Mouse (Mus musculus) midbrain, embryonic 14.5 days (tissue): Measurements from ENCODE around the gene F830045P16Rik. TPM values are rescaled to one million over a fixed set of nuclear protein-coding genes. Genes with fewer than 3 reads are reported as not detected.

ENCODE experiments used
- ATAC-seq: fragments of 200-750 bp; cut with Nextera tagmentation; 2 replicates; pipeline ENCODE4 v1.8.0; 2017; ENCODE audit warnings: moderate number of reproducible peaks, moderate library complexity; ENCODE audit not compliant: low FRiP score, low TSS enrichment
- DNase-seq: peaks from one replicate; pipeline ENCODE4 v3.0.0-alpha.2; 2015
- H3K27ac ChIP-seq: fragments of 300-500 bp; sonication (generic); replicated peaks from 2 replicates; pipeline ENCODE4 v1.5.1; 2014; ENCODE audit warnings: mild to moderate bottlenecking, low read depth, low read length, moderate library complexity
- H3K27me3 ChIP-seq: fragments of 300-500 bp; sonication (generic); 2 replicates; pipeline ENCODE4 v1.6.1; 2014; ENCODE audit warnings: low read length, control low read depth, mixed read lengths; ENCODE audit not compliant: control insufficient read depth, insufficient read depth
- H3K36me3 ChIP-seq: fragments of 300-500 bp; sonication (generic); 2 replicates; pipeline ENCODE4 v1.6.1; 2014; ENCODE audit warnings: low read length, control low read depth; ENCODE audit not compliant: control insufficient read depth, insufficient read depth
- H3K4me1 ChIP-seq: fragments of 300-500 bp; sonication (generic); 2 replicates; pipeline ENCODE4 v1.6.1; 2014; ENCODE audit warnings: mild to moderate bottlenecking, antibody characterized with exemption, low read length, control low read depth; ENCODE audit not compliant: control insufficient read depth, insufficient read depth
- H3K4me2 ChIP-seq: fragments of 300-500 bp; sonication (generic); 2 replicates; pipeline ENCODE4 v1.6.1; 2014; ENCODE audit warnings: mild to moderate bottlenecking, low read length, moderate library complexity
- H3K4me3 ChIP-seq: fragments of 300-500 bp; sonication (generic); replicated peaks from 2 replicates; pipeline ENCODE4 v1.5.1; 2014; ENCODE audit warnings: low read depth, low read length
- H3K9ac ChIP-seq: fragments of 300-500 bp; sonication (generic); replicated peaks from 2 replicates; pipeline ENCODE4 v1.6.1; 2014; ENCODE audit warnings: mild to moderate bottlenecking, low read length, moderate library complexity
- H3K9me3 ChIP-seq: fragments of 300-500 bp; sonication (generic); 2 replicates; pipeline ENCODE4 v1.6.1; 2016; ENCODE audit warnings: low read length, control low read depth, mixed read lengths; ENCODE audit not compliant: control insufficient read depth
- WGBS: fragments of 180-500 bp; shearing (Covaris S2); extraction: QIAGEN DNeasy Blood & Tissue Kit; methylation state at CpG from one replicate; pipeline ENCODE4 v1.1.7; 2014; 5-methylcytosine and 5-hydroxymethylcytosine counted together
- polyA plus RNA-seq: library from polyadenylated mRNA; unstranded; fragments of >200 nt; fragmentation: Nextera tagmentation; extraction: Ambion mirVana; gene quantifications from 2 replicates; pipeline ENCODE4 v1.2.1, GENCODE M21; 2014

The F830045P16Rik gene
- polyA plus RNA-seq, 1 experiment from 2014 or later: not detected

DNA sequence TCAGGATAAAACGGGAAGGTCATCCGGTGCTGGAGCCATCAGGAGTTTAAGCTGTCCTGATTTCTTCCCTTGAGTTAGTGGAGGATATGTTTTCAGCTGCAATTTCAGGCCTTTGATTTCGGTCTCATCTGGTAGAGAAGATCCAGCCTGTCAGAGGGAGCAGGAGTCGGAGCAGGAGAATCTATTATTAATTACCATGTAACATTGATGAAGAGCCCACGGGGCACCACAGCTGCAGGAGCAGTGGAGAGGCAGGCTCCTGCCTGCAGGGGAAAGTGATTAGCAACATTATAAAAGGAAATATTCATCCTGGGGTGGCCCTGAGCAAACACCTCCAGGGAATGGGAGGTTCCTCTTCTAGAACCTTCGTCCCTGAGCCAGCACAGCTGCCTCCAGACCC, 19.7 kb upstream of the F830045P16Rik start:
- 61% methylated on average over 6 of the region's 6 CpGs for WGBS
- no peak overlapping the region for H3K9ac ChIP-seq
- no peaks in the 10 kb centered on the region for H3K27me3 ChIP-seq
- 0 out of 2 replicates have a peak, but pooled peaks cover 7% of the 10 kb centered on the region for H3K4me1 ChIP-seq
- H3K4me3 ChIP-seq: no peak overlapping the region
- no peaks in the 10 kb centered on the region for H3K9me3 ChIP-seq
- DNase-seq (no peak), ATAC-seq (no peak)
- H3K36me3 ChIP-seq: no peaks in the 10 kb centered on the region
- H3K4me2 ChIP-seq: no peak overlapping the region
- peak overlapping the region; percentile 32; the same call in 1 of the 2 replicates for H3K27ac ChIP-seq

GRCm38 (mm10) chr2:129550781-129551180, 14.4 kb upstream of the F830045P16Rik start:
- Histone ChIP-seq H3K9ac (no peak overlapping the region), H3K4me3 (no peak overlapping the region), H3K27me3 (no peaks in the 10 kb centered on the region), H3K9me3 (no peaks in the 10 kb centered on the region), H3K36me3 (no peaks in the 10 kb centered on the region), H3K4me2 (no peak overlapping the region), H3K27ac (no peak overlapping the region), H3K4me1 (0 out of 2 replicates have a peak, but pooled peaks cover 2% of the 10 kb centered on the region)
- DNase-seq: no peak
- ATAC-seq: no peak
- 65% methylated on average over 2 of the region's 2 CpGs for WGBS

DNA sequence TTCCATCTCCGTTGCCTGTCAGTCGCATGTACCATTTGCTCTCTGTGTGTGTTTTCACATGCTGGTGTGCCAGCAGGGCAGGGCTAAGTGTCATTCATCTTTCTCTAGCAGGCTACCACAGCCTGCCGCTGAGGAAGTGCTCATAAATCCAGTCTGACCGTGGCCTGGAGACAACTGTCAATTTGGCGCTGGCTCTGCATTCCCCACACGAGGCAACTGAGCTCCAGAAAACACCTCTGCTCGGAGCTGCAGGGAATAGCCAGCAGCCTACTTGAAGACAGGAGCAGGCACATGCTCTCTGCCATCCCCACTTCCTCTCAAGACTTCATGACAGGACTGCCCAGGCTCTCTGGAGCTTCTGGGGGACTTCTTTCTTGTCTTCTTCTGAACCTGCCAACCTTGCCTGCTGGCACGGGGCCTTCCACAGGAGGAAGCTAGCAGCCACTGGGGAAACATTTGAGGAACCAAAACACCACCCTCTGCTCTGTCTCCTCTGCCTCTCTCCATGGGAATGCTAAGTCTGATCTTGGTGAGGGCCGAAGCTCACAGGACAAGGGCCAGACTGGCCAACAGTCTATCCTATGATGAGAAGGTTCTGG, 13.2 kb upstream of the F830045P16Rik start:
- H3K27me3 ChIP-seq: no peaks in the 10 kb centered on the region
- no peak overlapping the region for H3K27ac ChIP-seq
- no peak for DNase-seq
- H3K4me3 ChIP-seq: no peak overlapping the region
- WGBS: 74% methylated on average over 9 of the region's 9 CpGs
- H3K4me2 ChIP-seq: no peak overlapping the region
- no peak for ATAC-seq
- H3K9me3 ChIP-seq: no peaks in the 10 kb centered on the region
- H3K9ac ChIP-seq: no peak overlapping the region
- H3K4me1 ChIP-seq: no peaks in the 10 kb centered on the region
- H3K36me3 ChIP-seq: no peaks in the 10 kb centered on the region

DNA sequence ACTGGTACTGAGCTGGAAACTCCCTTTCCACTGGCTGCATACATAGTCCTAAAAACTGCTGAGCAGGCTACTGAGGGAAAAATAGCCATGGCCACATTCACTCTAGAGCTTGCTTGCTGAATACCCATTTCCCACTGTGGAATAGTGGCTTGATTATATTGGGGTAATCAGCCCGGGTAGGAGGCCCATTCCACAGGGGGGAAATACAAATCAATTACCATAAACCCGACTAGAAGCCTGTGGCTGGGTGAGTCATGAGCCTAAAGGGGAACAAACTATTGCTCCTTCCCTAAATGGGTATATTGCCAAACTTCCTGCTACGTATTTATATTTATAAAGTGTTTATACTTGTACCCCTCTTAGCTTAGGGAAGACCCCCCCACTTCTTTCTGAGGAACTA, 10.4 kb upstream of the F830045P16Rik start:
- Histone ChIP-seq H3K4me1 (no peaks in the 10 kb centered on the region), H3K9me3 (no peaks in the 10 kb centered on the region)
- no peak for ATAC-seq

GRCm38 (mm10) chr2:129545596-129545995, 9.2 kb upstream of the F830045P16Rik start:
- ATAC-seq (no peak), DNase-seq (no peak)
- no peak overlapping the region for H3K27ac ChIP-seq
- no peak overlapping the region for H3K9ac ChIP-seq
- H3K27me3 ChIP-seq: no peaks in the 10 kb centered on the region
- no peaks in the 10 kb centered on the region for H3K36me3 ChIP-seq
- 84% methylated on average over 7 of the region's 7 CpGs for WGBS
- no peak overlapping the region for H3K4me2 ChIP-seq
- H3K4me3 ChIP-seq: no peak overlapping the region
- H3K4me1 ChIP-seq: no peaks in the 10 kb centered on the region
- H3K9me3 ChIP-seq: no peaks in the 10 kb centered on the region

More for the DNA sequence above, 10.4 kb upstream of the F830045P16Rik start:
- WGBS: 72% methylated on average over 3 of the region's 3 CpGs
- Histone ChIP-seq H3K9ac (no peak overlapping the region), H3K4me2 (no peak overlapping the region), H3K36me3 (no peaks in the 10 kb centered on the region), H3K4me3 (no peak overlapping the region), H3K27me3 (no peaks in the 10 kb centered on the region), H3K27ac (no peak overlapping the region)
- no peak for DNase-seq

DNA sequence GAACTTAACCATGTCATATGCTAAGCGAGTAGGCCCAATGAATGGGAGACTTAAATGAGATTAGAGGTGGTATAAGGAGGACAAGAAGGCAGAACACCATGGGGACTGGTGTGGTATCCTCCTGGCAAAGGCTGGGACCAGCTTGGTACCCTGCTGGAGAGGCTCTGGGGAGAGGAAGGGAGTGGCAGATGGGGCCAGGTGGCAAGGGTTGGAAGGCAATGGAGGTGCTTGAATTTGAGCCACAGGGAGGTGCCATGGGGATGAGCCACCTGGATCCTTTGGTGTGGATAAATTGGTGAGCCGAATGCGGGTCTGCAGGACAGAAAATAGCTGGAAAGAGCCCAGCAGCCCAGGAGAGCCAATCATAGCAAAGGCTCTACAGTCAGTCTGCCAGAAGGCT, 8.5 kb upstream of the F830045P16Rik start:
- WGBS: 57% methylated on average over 3 of the region's 3 CpGs
- Histone ChIP-seq H3K4me2 (no peak overlapping the region), H3K36me3 (no peaks in the 10 kb centered on the region), H3K9ac (no peak overlapping the region), H3K4me1 (0 out of 2 replicates have a peak, but pooled peaks cover 4% of the 10 kb centered on the region), H3K9me3 (no peaks in the 10 kb centered on the region), H3K4me3 (no peak overlapping the region), H3K27ac (no peak overlapping the region), H3K27me3 (no peaks in the 10 kb centered on the region)
- DNase-seq (no peak), ATAC-seq (no peak)

DNA sequence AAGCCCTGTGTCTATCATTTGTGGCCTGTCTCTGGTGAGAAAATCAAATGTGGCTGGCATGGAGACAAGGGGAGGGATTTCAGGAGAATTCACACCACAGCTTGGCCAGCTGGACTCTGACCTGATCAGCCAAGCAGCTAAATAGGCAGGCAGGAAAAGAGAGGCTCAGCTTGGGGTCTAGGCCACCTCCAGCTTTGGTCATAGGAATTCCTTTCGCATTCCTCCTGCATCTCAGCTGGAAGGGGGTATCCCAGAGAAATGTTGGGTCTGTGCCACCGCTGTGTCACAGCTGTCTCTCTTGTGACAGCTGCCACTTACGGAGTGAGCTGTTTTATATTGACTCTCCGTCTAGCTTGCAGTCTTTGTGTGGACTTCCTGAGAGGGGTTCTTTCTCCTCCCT, 8.0 kb upstream of the F830045P16Rik start:
- DNase-seq: peak; percentile 23

DNA sequence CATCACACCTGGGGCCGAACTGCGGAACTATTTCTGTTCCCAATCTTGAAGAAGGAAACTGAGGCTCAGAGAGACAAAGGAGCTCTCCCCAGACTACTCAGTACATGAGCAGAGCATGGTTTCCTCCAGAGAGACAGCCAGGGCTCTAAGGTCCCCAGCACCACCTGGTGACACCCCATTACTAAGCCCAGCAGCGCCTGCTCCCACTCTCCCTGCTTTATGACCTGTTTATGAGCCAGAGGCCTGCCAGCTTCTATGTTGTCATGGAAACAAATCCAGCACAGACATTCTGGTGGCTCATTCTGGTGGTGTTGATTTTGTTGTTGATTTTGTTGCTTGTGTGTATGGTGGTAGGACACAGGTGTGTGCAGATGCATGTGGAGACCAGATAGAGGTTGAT, 3.6 kb upstream of the F830045P16Rik start:
- Histone ChIP-seq H3K27ac (no peak overlapping the region), H3K4me2 (no peak overlapping the region), H3K9me3 (no peaks in the 10 kb centered on the region), H3K27me3 (no peaks in the 10 kb centered on the region), H3K4me1 (peaks cover 19% of the 10 kb centered on the region), H3K4me3 (no peak overlapping the region), H3K36me3 (no peaks in the 10 kb centered on the region), H3K9ac (no peak overlapping the region)
- ATAC-seq (no peak), DNase-seq (peak; percentile 42)
- WGBS: 86% methylated on average over 3 of the region's 3 CpGs

More for the DNA sequence above, 8.0 kb upstream of the F830045P16Rik start:
- H3K36me3 ChIP-seq: no peaks in the 10 kb centered on the region
- no peak overlapping the region for H3K9ac ChIP-seq
- WGBS: 11% methylated on average over 4 of the region's 4 CpGs
- H3K4me2 ChIP-seq: no peak overlapping the region
- H3K27ac ChIP-seq: no peak overlapping the region
- 0 out of 2 replicates have a peak, but pooled peaks cover 4% of the 10 kb centered on the region for H3K4me1 ChIP-seq
- H3K27me3 ChIP-seq: no peaks in the 10 kb centered on the region
- no peak overlapping the region for H3K4me3 ChIP-seq
- H3K9me3 ChIP-seq: no peaks in the 10 kb centered on the region
- no peak for ATAC-seq

DNA sequence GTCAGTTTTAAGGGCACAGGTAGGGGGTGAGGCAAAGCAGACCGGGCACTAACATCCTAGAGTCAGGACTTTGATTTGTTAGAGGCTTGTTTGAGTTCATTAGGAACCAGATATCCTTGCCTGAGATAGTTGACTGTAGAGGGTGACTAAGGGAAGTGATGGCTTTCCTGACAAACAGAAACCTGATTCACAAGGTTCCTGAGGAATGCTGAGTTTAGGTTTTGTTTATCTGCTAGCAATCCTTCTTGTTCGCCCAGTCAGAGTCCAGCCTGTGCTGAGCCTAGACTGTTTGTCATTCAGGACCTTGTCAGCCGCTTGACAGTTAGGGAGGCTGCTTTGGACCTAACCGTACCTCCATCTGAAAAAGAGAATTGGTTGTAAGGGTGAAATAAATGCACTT, 2.8 kb upstream of the F830045P16Rik start:
- Histone ChIP-seq H3K9ac (no peak overlapping the region), H3K36me3 (no peaks in the 10 kb centered on the region), H3K4me1 (peaks cover 19% of the 10 kb centered on the region), H3K27me3 (no peaks in the 10 kb centered on the region), H3K4me3 (no peak overlapping the region), H3K27ac (no peak overlapping the region), H3K4me2 (no peak overlapping the region), H3K9me3 (no peaks in the 10 kb centered on the region)
- DNase-seq: no peak
- ATAC-seq: no peak
- WGBS: 79% methylated on average over 4 of the region's 4 CpGs
